Mouse (Mus musculus) hindbrain, embryonic 16.5 days (tissue): ENCODE data around the gene Thsd1. TPM values are rescaled to one million over a fixed set of nuclear protein-coding genes. Genes with fewer than 3 reads are reported as not detected.
"Not testable (repeated sequence)": the region's sequence is repeated elsewhere in the genome, so short reads cannot be mapped to it uniquely, and the experiment has no call there.

Experiments used
- ATAC-seq: fragments of 200-750 bp; cut with Nextera tagmentation; 2 replicates; pipeline ENCODE4 v1.8.0; 2017; ENCODE audit warnings: moderate TSS enrichment, moderate library complexity
- H3K27ac ChIP-seq: fragments of 300-500 bp; sonication (generic); 2 replicates; pipeline ENCODE4 v1.5.1; 2014; ENCODE audit warnings: low read depth, mild to moderate bottlenecking, control low read depth, low read length, moderate library complexity
- H3K27me3 ChIP-seq: fragments of 300-500 bp; sonication (generic); replicated peaks from 2 replicates; pipeline ENCODE4 v1.6.1; 2014; ENCODE audit warnings: low read length; ENCODE audit not compliant: control insufficient read depth, insufficient read depth
- H3K36me3 ChIP-seq: fragments of 300-500 bp; sonication (generic); 2 replicates; pipeline ENCODE4 v1.6.1; 2014; ENCODE audit warnings: mild to moderate bottlenecking, low read length, moderate library complexity, mixed read lengths; ENCODE audit not compliant: control insufficient read depth, insufficient read depth
- H3K4me1 ChIP-seq: fragments of 300-500 bp; sonication (generic); 2 replicates; pipeline ENCODE4 v1.6.1; 2014; ENCODE audit warnings: low read depth, low read length; ENCODE audit not compliant: control insufficient read depth, insufficient read depth
- H3K4me2 ChIP-seq: fragments of 300-500 bp; sonication (generic); 2 replicates; pipeline ENCODE4 v1.6.1; 2014; ENCODE audit warnings: mild to moderate bottlenecking, low read length, control low read depth, moderate library complexity
- H3K4me3 ChIP-seq: fragments of 300-500 bp; sonication (generic); 2 replicates; pipeline ENCODE4 v1.5.1; 2014; ENCODE audit warnings: mild to moderate bottlenecking, low read length, control low read depth, moderate library complexity
- H3K9ac ChIP-seq: fragments of 300-500 bp; sonication (generic); 2 replicates; pipeline ENCODE4 v1.6.1; 2014; ENCODE audit warnings: low read depth, mild to moderate bottlenecking, control low read depth, low read length, moderate library complexity
- H3K9me3 ChIP-seq: fragments of 300-500 bp; sonication (generic); 2 replicates; pipeline ENCODE4 v1.6.1; 2014; ENCODE audit warnings: mild to moderate bottlenecking, low read length, moderate library complexity; ENCODE audit not compliant: control insufficient read depth
- WGBS: fragments of 180-500 bp; shearing (Covaris S2); extraction: QIAGEN DNeasy Blood & Tissue Kit; methylation state at CpG from one replicate; pipeline ENCODE4 v1.1.7; 2014; 5-methylcytosine and 5-hydroxymethylcytosine counted together
- polyA plus RNA-seq: library from polyadenylated mRNA; unstranded; fragments of >200 nt; fragmentation: Nextera tagmentation; extraction: Ambion mirVana; gene quantifications from 2 replicates; pipeline ENCODE4 v1.2.1, GENCODE M21; 2015

The Thsd1 gene
- polyA plus RNA-seq, 1 experiment from 2014 or later = 7.1 TPM

DNA sequence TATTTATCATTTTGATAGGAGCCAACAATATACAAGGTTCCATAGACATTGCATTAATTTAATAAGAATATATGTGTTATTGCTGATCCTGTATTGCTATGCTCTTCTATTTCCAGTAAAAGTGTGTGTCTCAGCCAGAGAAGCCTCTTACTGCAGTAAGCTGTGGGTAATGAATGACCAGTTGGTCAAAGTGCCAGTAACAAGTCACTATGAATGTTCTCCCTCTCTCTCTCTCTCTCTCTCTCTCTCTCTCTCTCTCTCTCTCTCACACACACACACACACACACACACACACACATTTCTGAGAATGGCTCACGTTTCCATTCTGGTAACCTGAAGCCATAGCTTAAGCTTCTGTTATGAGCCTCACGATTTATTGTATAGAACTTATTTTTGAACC, 75.2 kb downstream of the Thsd1 start:
- ATAC-seq = no peak
- no peak overlapping the region for H3K27ac ChIP-seq
- no peaks in the 10 kb centered on the region for H3K9me3 ChIP-seq
- no peak overlapping the region for H3K9ac ChIP-seq
- H3K4me3 ChIP-seq = no peak overlapping the region
- H3K4me1 ChIP-seq = peaks cover 2% of the 10 kb centered on the region; the same call in 1 of the 2 replicates
- no peaks in the 10 kb centered on the region for H3K36me3 ChIP-seq
- no peaks in the 10 kb centered on the region for H3K27me3 ChIP-seq
- WGBS = 56% methylated on average over 2 of the region's 2 CpGs
- no peak overlapping the region for H3K4me2 ChIP-seq

- Histone ChIP-seq H3K9ac (peak overlapping the region; percentile 39), H3K36me3 (no peaks in the 10 kb centered on the region), H3K9me3 (no peaks in the 10 kb centered on the region), H3K27me3 (no peaks in the 10 kb centered on the region), H3K4me2 (peak overlapping the region; percentile 42), H3K27ac (no peak overlapping the region), H3K4me1 (peaks cover 2% of the 10 kb centered on the region; the same call in 1 of the 2 replicates), H3K4me3 (peak overlapping the region; percentile 13)
- 11% methylated on average over 7 of the region's 7 CpGs for WGBS
- ATAC-seq = peak; percentile 94
These were observed 75.8 kb downstream of the Thsd1 start for GRCm38 (mm10) chr8:22302896-22303306.

DNA sequence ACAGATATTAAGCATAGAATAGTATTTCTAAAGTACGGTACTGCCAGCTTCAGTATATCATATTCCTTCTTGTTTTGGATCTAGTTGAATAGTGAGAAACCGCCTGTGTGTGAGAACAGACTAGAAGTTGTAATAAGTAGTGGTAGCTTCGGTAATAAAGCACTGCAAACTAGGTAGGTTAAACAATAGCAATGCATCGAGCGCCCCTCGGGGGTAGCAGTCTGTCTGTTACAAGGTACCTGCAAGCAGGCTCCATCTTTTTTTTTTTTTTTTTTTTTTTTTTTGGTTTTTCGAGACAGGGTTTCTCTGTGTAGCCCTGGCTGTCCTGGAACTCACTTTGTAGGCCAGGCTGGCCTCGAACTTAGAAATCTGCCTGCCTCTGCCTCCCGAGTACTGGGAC, 76.9 kb downstream of the Thsd1 start:
- not testable (repeated sequence) for ATAC-seq, H3K36me3 ChIP-seq, H3K27me3 ChIP-seq, H3K9me3 ChIP-seq, H3K9ac ChIP-seq, H3K27ac ChIP-seq, H3K4me1 ChIP-seq, H3K4me2 ChIP-seq, H3K4me3 ChIP-seq
- WGBS = 86% methylated on average over 8 of the region's 9 CpGs

DNA sequence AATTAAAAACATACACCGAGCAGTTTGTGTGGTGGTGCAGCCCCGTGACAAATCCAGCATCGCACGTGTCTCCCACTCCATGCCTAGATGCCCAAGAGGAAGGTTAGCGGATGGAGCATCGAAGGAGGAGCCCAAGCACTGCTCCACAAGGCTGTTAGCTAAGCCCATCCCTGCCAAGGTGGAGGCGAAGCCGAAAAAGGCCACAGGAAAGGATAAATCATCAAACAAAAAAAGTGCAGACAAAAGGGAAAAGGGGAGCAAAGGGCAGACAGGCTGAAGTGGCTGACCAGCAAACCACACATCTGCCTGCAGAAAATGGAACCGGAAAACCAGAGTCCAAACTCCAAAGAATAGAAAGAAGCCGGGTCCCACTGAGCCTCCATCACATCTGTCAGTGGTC, 79.9 kb downstream of the Thsd1 start:
- WGBS = 77% methylated on average over 10 of the region's 10 CpGs
- Histone ChIP-seq H3K9me3 (no peaks in the 10 kb centered on the region), H3K4me3 (no peak overlapping the region), H3K4me1 (peaks cover 2% of the 10 kb centered on the region; the same call in 1 of the 2 replicates), H3K27ac (no peak overlapping the region), H3K36me3 (no peaks in the 10 kb centered on the region), H3K9ac (no peak overlapping the region), H3K27me3 (no peaks in the 10 kb centered on the region), H3K4me2 (no peak overlapping the region)
- no peak for ATAC-seq

Other genes starting within 250 kb of the Thsd1 start
- gene Atp7b, start 167.0 kb upstream of the Thsd1 start, polyA plus RNA-seq = 1.8 and 1.9 TPM in 2 replicates
- 40.9 and 42.4 TPM in 2 replicates for gene Alg11, start 166.6 kb upstream of the Thsd1 start, polyA plus RNA-seq
- gene Nek5, start 102.3 kb upstream of the Thsd1 start, polyA plus RNA-seq = 1.4 and 1.6 TPM in 2 replicates
- gene Nek3, start 60.9 kb upstream of the Thsd1 start, polyA plus RNA-seq = 8.0 and 8.3 TPM in 2 replicates
- 12.8 and 15.5 TPM in 2 replicates for gene Ckap2, start 41.5 kb upstream of the Thsd1 start, polyA plus RNA-seq
- gene Vps36, start 34.5 kb upstream of the Thsd1 start, polyA plus RNA-seq = 41.4 and 44.3 TPM in 2 replicates
- not detected in 2 replicates for gene Tpte, start 56.1 kb downstream of the Thsd1 start, polyA plus RNA-seq
- gene Slc25a15, start 171.3 kb downstream of the Thsd1 start, polyA plus RNA-seq = 8.5 and 8.8 TPM in 2 replicates
- 32.6 and 32.9 TPM in 2 replicates for gene Mrps31, start 184.0 kb downstream of the Thsd1 start, polyA plus RNA-seq